Mouse (Mus musculus) MEL (cell line): Measurements from ENCODE around the gene Tanc1. TPM values are rescaled to one million over a fixed set of nuclear protein-coding genes. Genes with fewer than 3 reads are reported as not detected.

Experiments used
- DNase-seq: peaks from one replicate; pipeline ENCODE4 v3.0.0; 2011; ENCODE audit warnings: low read depth, low spot score
- H3K27ac ChIP-seq: 2 replicates; pipeline ENCODE4 v1.5.1; 2012; ENCODE audit warnings: low read depth, mild to moderate bottlenecking, control low read depth, low read length, moderate library complexity; ENCODE audit not compliant: control insufficient read depth
- H3K27me3 ChIP-seq, 2 experiments: fragments of 150-350 bp in 1 of 2; sonication (generic) in 1 of 2; 2 replicates each; pipeline ENCODE4 v1.6.1; 2012; ENCODE audit warnings: low read length in 2 of 2, mild to moderate bottlenecking in 2 of 2, improper control_type of control experiment in 1 of 2, moderate library complexity in 1 of 2; ENCODE audit not compliant: insufficient read depth in 2 of 2, control insufficient read depth in 1 of 2
- H3K36me3 ChIP-seq, 2 experiments: 2 replicates each; pipeline ENCODE4 v1.6.1; 2012 to 2014; ENCODE audit warnings: low read length in 2 of 2, improper control_type of control experiment in 1 of 2, inconsistent platforms in 1 of 2, mild to moderate bottlenecking in 1 of 2; ENCODE audit not compliant: insufficient read depth in 2 of 2, control insufficient read depth in 1 of 2
- H3K4me1 ChIP-seq, 2 experiments: fragments of 150-350 bp in 1 of 2; sonication (generic) in 1 of 2; 2 replicates each; pipeline ENCODE4 v1.6.1; 2012; ENCODE audit warnings: low read length in 2 of 2, improper control_type of control experiment in 1 of 2, mild to moderate bottlenecking in 1 of 2; ENCODE audit not compliant: insufficient read depth in 2 of 2, control insufficient read depth in 1 of 2
- H3K4me3 ChIP-seq, 2 experiments: fragments of 150-350 bp in 1 of 2; sonication (generic) in 1 of 2; 2 replicates each; pipeline ENCODE4 v1.5.1; 2012; ENCODE audit warnings: low read depth in 2 of 2, low read length in 2 of 2, mild to moderate bottlenecking in 2 of 2, moderate library complexity in 2 of 2, control low read depth in 1 of 2, improper control_type of control experiment in 1 of 2; ENCODE audit not compliant: control insufficient read depth in 1 of 2, insufficient read depth in 1 of 2
- H3K79me2 ChIP-seq: 2 replicates; pipeline ENCODE4 v1.6.1; 2012; ENCODE audit warnings: mild to moderate bottlenecking, low read length, moderate library complexity; ENCODE audit not compliant: control insufficient read depth, poor library complexity, insufficient read depth
- H3K9ac ChIP-seq: 2 replicates; pipeline ENCODE4 v1.6.1; 2012; ENCODE audit warnings: low read depth, mild to moderate bottlenecking, control low read depth, low read length, moderate library complexity; ENCODE audit not compliant: control insufficient read depth, poor library complexity, severe bottlenecking
- H3K9me3 ChIP-seq: fragments of 150-350 bp; sonication (generic); replicated peaks from 2 replicates; pipeline ENCODE4 v1.6.1; 2012; ENCODE audit warnings: mild to moderate bottlenecking, low read length, improper control_type of control experiment, moderate library complexity; ENCODE audit not compliant: insufficient read depth
- BHLHE40 ChIP-seq: IDR thresholded peaks from 2 replicates; pipeline ENCODE4 v1.6.1; 2012; ENCODE audit warnings: low read depth, mild to moderate bottlenecking, inconsistent platforms, low read length, improper control_type of control experiment, borderline replicate concordance
- CHD1 ChIP-seq: IDR thresholded peaks from 2 replicates; pipeline ENCODE4 v1.6.1; 2012; ENCODE audit warnings: low read depth, mild to moderate bottlenecking, inconsistent platforms, low read length, improper control_type of control experiment
- CHD2 ChIP-seq: IDR thresholded peaks from 2 replicates; pipeline ENCODE4 v1.6.1; 2011; ENCODE audit warnings: low read length, improper control_type of control experiment
- CTCF ChIP-seq, 3 experiments: IDR thresholded peaks in 2 of 3; conservative IDR thresholded peaks in 1 of 3; 2 replicates each; pipeline ENCODE4 v1.5.1; 2011 to 2012; ENCODE audit warnings: low read length in 3 of 3, low read depth in 2 of 3, mild to moderate bottlenecking in 2 of 3, improper control_type of control experiment in 1 of 3, inconsistent platforms in 1 of 3, mixed read lengths in 1 of 3, moderate library complexity in 1 of 3; ENCODE audit not compliant: control insufficient read depth in 1 of 3, insufficient read depth in 1 of 3, poor library complexity in 1 of 3, severe bottlenecking in 1 of 3
- E2F4 ChIP-seq: IDR thresholded peaks from 2 replicates; pipeline ENCODE4 v1.6.1; 2011; ENCODE audit warnings: low read depth, low read length, improper control_type of control experiment, borderline replicate concordance
- EP300 ChIP-seq, 2 experiments: IDR thresholded peaks; 2 replicates each; pipeline ENCODE4 v1.6.1; 2011; ENCODE audit warnings: improper control_type of control experiment in 2 of 2, low read length in 2 of 2, low read depth in 1 of 2, mild to moderate bottlenecking in 1 of 2
- ETS1 ChIP-seq: IDR thresholded peaks from 2 replicates; pipeline ENCODE4 v1.6.1; 2012; ENCODE audit warnings: low read depth, mild to moderate bottlenecking, inconsistent platforms, low read length, improper control_type of control experiment, moderate library complexity
- GABPA ChIP-seq: IDR thresholded peaks from 2 replicates; pipeline ENCODE4 v1.6.1; 2012; ENCODE audit warnings: low read depth, mild to moderate bottlenecking, inconsistent platforms, low read length, improper control_type of control experiment, moderate library complexity
- GATA1 ChIP-seq: IDR thresholded peaks from 2 replicates; pipeline ENCODE4 v1.6.1; 2011; ENCODE audit warnings: low read depth, low read length, improper control_type of control experiment
- HCFC1 ChIP-seq: IDR thresholded peaks from 2 replicates; pipeline ENCODE4 v1.6.1; 2012; ENCODE audit warnings: low read depth, mild to moderate bottlenecking, inconsistent platforms, low read length, improper control_type of control experiment, moderate library complexity
- MAZ ChIP-seq: IDR thresholded peaks from 2 replicates; pipeline ENCODE4 v1.6.1; 2012; ENCODE audit warnings: low read depth, mild to moderate bottlenecking, inconsistent platforms, low read length, improper control_type of control experiment
- MYB ChIP-seq: IDR thresholded peaks from 2 replicates; pipeline ENCODE4 v1.6.1; 2011; ENCODE audit warnings: mild to moderate bottlenecking, low read depth, low read length, improper control_type of control experiment
- MYC ChIP-seq: IDR thresholded peaks from 2 replicates; pipeline ENCODE4 v1.6.1; 2011; ENCODE audit warnings: low read depth, mild to moderate bottlenecking, low read length, improper control_type of control experiment, moderate library complexity
- NRF1 ChIP-seq: IDR thresholded peaks from 2 replicates; pipeline ENCODE4 v1.6.1; 2014; ENCODE audit warnings: low read depth, mild to moderate bottlenecking, inconsistent platforms, low read length, improper control_type of control experiment, moderate library complexity; ENCODE audit not compliant: poor library complexity, insufficient read depth, severe bottlenecking
- POLR2AphosphoS2 ChIP-seq: IDR thresholded peaks from 2 replicates; pipeline ENCODE4 v1.6.1; 2011; ENCODE audit warnings: low read length, improper control_type of control experiment
- POLR2AphosphoS5 ChIP-seq: IDR thresholded peaks from 2 replicates; pipeline ENCODE4 v1.6.1; 2012; ENCODE audit warnings: low read depth, borderline replicate concordance, mild to moderate bottlenecking, inconsistent platforms, low read length, moderate library complexity, mixed read lengths
- RCOR1 ChIP-seq: IDR thresholded peaks from 2 replicates; pipeline ENCODE4 v1.6.1; 2012; ENCODE audit warnings: low read depth, mild to moderate bottlenecking, inconsistent platforms, low read length, improper control_type of control experiment
- SIN3A ChIP-seq: IDR thresholded peaks from 2 replicates; pipeline ENCODE4 v1.6.1; 2012; ENCODE audit warnings: low read length, improper control_type of control experiment, inconsistent platforms
- SMC3 ChIP-seq: IDR thresholded peaks from 2 replicates; pipeline ENCODE4 v1.6.1; 2011; ENCODE audit warnings: low read depth, low read length, improper control_type of control experiment
- TAL1 ChIP-seq: IDR thresholded peaks from 2 replicates; pipeline ENCODE4 v1.6.1; 2012; ENCODE audit warnings: mild to moderate bottlenecking, inconsistent platforms, low read length, moderate library complexity, mixed read lengths
- ZC3H11A ChIP-seq: IDR thresholded peaks from 2 replicates; pipeline ENCODE4 v1.6.1; 2012; ENCODE audit warnings: low read depth, mild to moderate bottlenecking, inconsistent platforms, low read length, improper control_type of control experiment
- ZNF384 ChIP-seq: IDR thresholded peaks from 2 replicates; pipeline ENCODE4 v1.6.1; 2012; ENCODE audit warnings: low read depth, mild to moderate bottlenecking, inconsistent platforms, low read length, improper control_type of control experiment
- polyA plus RNA-seq, 2 experiments: library from polyadenylated mRNA; stranded (reverse) in 1 of 2; unstranded in 1 of 2; fragments of >175 nt in 1 of 2; fragments of >200 nt in 1 of 2; gene quantifications; 2 replicates each; pipeline versions ENCODE4 v1.2.1 to v1.2.4; 2012; ENCODE audit warnings: low replicate concordance in 2 of 2, low read depth in 1 of 2; ENCODE audit not compliant: insufficient read length in 2 of 2, insufficient read depth in 1 of 2, missing spikeins in 1 of 2
- total RNA-seq: library from RNA; depleted of rRNA; stranded (reverse); fragments of 300-350 nt; gene quantifications from 2 replicates; pipeline ENCODE4 v1.2.3, GENCODE M21; 2012

The Tanc1 gene
- total and polyA plus RNA-seq, 3 experiments = 0.54 to 0.78 TPM; not detected in 1

- no peak for TF ChIP-seq POLR2AphosphoS5
- no peaks in the 10 kb centered on the region for H3K4me1 ChIP-seq
- H3K27me3 ChIP-seq = no peaks in the 10 kb centered on the region
- no peak overlapping the region for H3K4me3 ChIP-seq
- H3K36me3 ChIP-seq = no peaks in the 10 kb centered on the region
- no peak overlapping the region for H3K9ac ChIP-seq
- DNase-seq = no peak
- no peaks in the 10 kb centered on the region for H3K9me3 ChIP-seq
- H3K79me2 ChIP-seq = no peaks in the 10 kb centered on the region
- no peak overlapping the region for H3K27ac ChIP-seq
These were observed 194.2 kb downstream of the Tanc1 start for GRCm38 (mm10) chr2:59806038-59806437.

DNA sequence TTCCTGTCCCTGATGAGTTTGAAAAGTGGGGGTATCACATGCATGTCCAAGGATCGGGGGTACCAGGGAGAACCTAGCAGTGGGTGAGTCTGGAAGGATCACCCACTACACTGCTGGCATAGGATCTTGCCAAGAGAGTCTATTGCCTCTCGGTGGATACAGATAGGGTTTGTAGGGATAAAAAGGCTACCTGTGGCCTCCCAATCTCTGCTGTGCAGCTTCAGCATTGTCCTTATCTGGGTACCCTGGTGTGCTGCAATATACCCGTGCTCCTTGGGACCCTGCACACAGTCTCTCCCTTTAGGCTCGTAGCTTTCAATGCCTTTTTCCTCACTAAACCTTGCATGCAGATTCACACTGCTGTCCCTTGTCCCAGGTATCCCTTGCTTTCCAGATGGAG lies 196.8 kb downstream of the Tanc1 start:
- no peak overlapping the region for H3K9ac ChIP-seq
- TF ChIP-seq HCFC1 = no peak
- TF ChIP-seq GATA1 = no peak
- TF ChIP-seq CHD1 = no peak
- no peak for TF ChIP-seq TAL1
- no peak for TF ChIP-seq POLR2AphosphoS2
- TF ChIP-seq ETS1 = no peak
- no peak for TF ChIP-seq CTCF (IDR thresholded peaks at IDR 0.05 in 2 of 3, conservative IDR thresholded peaks at IDR 0.05 in 1 of 3; ENCODE audit: control insufficient read depth in 1 of 3, insufficient read depth in 1 of 3, low read depth in 2 of 3, low read length in 3 of 3, poor library complexity in 1 of 3, severe bottlenecking in 1 of 3)
- TF ChIP-seq E2F4 = no peak
- no peaks in the 10 kb centered on the region for H3K27me3 ChIP-seq
- DNase-seq = no peak
- H3K36me3 ChIP-seq = no peaks in the 10 kb centered on the region
- H3K79me2 ChIP-seq = no peaks in the 10 kb centered on the region
- no peaks in the 10 kb centered on the region for H3K4me1 ChIP-seq
- H3K4me3 ChIP-seq = no peak overlapping the region
- no peak overlapping the region for H3K27ac ChIP-seq
- H3K9me3 ChIP-seq = no peaks in the 10 kb centered on the region

DNA sequence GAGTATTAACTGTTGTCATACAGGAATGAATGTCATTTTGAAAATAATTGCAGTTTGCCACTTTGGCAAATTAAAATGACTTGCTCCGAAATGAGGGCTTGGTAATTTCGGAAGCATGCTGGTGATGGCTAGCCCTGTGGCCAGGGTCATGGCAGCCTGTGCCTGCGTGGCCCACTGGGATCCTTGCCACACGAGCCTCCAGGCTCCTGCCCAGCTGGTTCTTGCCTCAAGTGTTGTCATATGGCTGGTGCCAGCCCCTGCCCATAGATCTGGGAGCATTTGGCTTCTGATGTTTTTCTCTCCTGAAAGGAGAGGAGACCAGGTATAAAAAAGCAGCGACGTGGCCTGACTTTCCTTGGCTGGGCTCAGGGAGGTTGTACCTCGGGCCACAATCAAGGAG lies 198.2 kb downstream of the Tanc1 start:
- Histone ChIP-seq H3K4me1 (no peaks in the 10 kb centered on the region), H3K27ac (no peak overlapping the region), H3K27me3 (no peaks in the 10 kb centered on the region), H3K36me3 (no peaks in the 10 kb centered on the region), H3K9ac (no peak overlapping the region), H3K79me2 (no peaks in the 10 kb centered on the region), H3K9me3 (no peaks in the 10 kb centered on the region), H3K4me3 (no peak overlapping the region)
- TF ChIP-seq BHLHE40 = no peak
- DNase-seq = no peak

- Histone ChIP-seq H3K9ac (no peak overlapping the region), H3K79me2 (no peaks in the 10 kb centered on the region), H3K36me3 (no peaks in the 10 kb centered on the region), H3K27me3 (no peaks in the 10 kb centered on the region), H3K4me1 (no peaks in the 10 kb centered on the region), H3K27ac (no peak overlapping the region), H3K9me3 (no peaks in the 10 kb centered on the region), H3K4me3 (no peak overlapping the region)
- DNase-seq = no peak
- TF ChIP-seq ZC3H11A = no peak
- TF ChIP-seq RCOR1 = no peak
- TF ChIP-seq EP300 (IDR thresholded peaks at IDR 0.05; ENCODE audit: low read depth in 1 of 2, low read length in 2 of 2) = no peak
- TF ChIP-seq NRF1 = no peak
- TF ChIP-seq CHD2 = no peak
- no peak for TF ChIP-seq ZNF384
- TF ChIP-seq MAZ = no peak
- TF ChIP-seq GABPA = no peak
- no peak for TF ChIP-seq BHLHE40
- TF ChIP-seq HCFC1 = no peak
- TF ChIP-seq SMC3 = no peak
- TF ChIP-seq SIN3A = no peak
- no peak for TF ChIP-seq MYB
- TF ChIP-seq CHD1 = no peak
- no peak for TF ChIP-seq MYC
These were observed 199.4 kb downstream of the Tanc1 start for GRCm38 (mm10) chr2:59811247-59811646.
